Mouse (Mus musculus) spleen, embryonic (tissue): Measurements from ENCODE around the gene Antxr1.

Source experiments
- CTCF ChIA-PET: fragments of 350-600 bp; sonication (Branson Sonifier 250); formaldehyde crosslinking; loops from one replicate; lab custom pipeline; 2022; lab: Charles Lee

Antxr1 gene

DNA sequence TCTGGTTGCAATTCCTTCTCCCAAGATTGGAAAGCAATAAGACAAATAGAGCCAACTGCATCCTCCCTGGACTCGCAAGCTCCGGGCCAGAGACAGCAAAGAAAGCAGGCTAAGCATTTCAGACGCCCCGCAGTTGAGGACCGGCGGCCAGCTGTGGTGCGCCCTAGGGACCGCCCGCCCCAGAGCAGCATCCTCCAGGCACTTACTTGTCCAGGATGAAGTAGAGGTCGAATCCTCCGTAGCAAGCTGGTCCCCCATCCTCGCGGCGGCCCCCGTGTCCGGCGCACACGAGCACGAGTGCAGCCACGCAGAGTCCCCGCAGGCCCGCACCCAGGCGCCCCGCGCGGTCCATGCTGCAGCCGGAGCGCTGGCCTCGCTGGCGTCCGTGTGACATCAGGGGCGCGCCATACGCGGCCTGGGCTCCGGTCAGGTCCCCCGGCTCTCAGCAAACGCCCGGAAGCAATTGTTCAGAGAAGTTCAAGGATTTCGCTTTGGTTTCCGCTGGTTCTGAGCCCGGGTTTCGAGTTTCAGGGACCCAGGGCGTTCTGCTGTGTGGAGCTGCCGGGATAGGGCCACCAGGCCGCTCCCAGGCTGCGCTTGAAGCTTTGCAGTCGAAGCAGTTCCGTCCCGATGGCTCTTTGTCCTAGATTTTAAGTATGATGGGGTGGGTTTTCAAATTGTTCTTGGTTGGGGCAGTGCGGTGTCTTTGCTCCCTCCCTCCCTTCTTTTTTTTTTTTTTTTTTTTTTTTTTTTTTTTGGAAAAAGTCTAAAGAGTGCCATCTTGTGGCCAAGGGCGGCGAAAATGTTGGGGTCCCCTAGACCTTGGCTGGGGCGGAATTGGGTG is at the start of gene Antxr1:
Gene Antxr1 (minus strand): TSS at position 731 of the 844 bp plus-strand sequence.
- CTCF ChIA-PET: interaction anchor here (0.7 kb wide), 1 partner anchor 234 kb away, joined by 11 read pairs; no protein-coding TSS in a partner anchor

DNA sequence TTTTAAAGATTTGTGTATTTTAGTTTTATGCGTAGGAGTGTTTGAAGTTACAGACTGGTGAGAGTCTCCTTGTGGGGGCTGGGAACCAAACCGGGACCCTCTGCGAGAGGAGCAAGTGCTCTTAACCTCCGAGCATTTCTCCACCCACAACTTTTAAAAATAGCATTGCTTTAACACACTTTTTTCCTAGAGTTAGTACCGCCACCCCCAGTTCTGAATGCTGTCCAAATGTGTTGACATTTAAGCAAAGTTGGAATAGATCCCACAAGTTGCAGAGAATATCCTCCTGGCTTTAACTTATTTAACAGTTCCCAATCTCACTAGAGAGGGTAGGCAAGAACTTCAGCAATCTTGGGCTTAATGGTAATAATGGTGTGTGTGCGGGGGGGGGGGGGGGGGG is 49.1 kb upstream of the Antxr1 start:
- CTCF ChIA-PET: no interaction called here

DNA sequence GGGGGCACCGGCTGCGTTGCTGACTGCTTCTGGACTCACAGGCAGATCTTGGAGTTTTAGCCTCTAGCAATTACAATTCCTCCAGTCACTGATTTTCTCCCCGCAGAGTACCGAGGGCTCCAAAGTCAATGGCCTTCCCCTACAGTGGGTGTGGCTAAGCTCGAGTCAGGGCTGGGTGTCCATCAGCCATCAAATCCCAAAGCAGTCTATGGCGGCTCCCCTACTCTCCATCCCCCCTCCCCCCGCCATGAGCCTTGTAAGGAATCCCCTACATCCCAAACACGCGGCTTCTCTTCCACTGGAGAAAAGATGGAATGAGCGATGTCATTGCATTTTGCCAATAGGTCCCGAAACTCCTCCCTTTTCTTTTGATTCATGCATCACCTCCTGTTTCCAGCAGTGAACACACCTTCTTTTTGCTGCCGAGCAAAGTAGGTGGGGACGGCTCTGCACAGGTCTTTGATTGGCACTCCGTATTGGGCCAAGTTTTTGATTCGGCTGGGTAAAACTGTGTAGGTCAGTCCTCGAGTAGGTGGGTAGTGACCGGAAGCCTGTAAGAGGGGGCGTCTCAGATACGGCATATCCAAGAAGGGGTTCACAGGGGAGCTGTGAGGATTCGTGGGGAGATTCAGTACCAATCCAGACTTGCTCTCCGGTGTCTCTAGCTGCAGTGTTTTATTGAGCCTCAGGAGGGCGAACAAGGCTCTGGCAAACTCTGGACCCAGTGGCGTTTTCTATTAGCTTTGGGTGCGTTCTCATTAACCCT is 48.5 kb upstream of the Antxr1 start:
- CTCF ChIA-PET: interaction anchor here (0.6 kb wide), 1 partner anchor 19 kb away, joined by 5 read pairs; no protein-coding TSS in a partner anchor

DNA sequence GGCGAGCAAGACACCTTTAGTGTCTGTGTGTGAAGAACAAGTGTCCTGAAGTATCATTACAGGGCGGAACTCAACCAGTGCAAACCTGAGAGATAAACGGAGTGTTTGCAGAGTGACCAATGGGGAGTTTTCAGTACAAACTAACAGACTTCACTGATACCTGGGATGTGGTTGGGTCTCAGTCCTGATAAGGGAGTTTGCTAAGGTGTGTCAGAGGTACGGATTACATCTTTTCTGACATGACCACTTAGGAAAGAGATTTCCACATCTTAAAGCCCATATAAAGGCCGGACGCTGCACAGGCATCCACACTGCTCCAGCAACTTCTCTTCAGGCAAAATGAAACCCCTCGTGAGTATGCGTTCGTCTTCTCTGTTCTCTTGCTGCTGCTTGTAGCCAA is 37.4 kb upstream of the Antxr1 start, which contains the start of gene Gkn2:
Gene Gkn2 (plus strand): TSS at position 301 of the 400 bp plus-strand sequence.
- CTCF ChIA-PET: no interaction called here

DNA sequence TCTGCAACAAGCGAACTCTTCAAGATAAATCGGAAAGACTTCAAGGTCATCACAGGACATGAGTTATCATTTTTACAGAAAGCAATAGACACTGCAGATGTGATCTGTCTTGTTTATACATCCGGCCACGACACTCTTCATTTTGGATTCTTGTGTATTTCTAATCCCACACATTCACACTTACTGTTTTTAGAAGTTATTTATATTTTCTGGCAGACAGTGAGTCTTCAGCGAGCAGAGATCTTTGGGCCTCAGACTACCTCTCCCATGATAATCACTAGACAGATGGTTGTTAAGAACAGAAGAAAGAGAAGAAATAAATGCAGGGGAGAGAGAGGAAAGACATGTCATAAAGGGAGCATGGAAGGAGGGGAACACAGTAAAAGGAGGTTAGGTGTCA is 33.6 kb upstream of the Antxr1 start:
- CTCF ChIA-PET: interaction anchor here (0.6 kb wide), 1 partner anchor 363 kb away, joined by 3 read pairs; no protein-coding TSS in a partner anchor

DNA sequence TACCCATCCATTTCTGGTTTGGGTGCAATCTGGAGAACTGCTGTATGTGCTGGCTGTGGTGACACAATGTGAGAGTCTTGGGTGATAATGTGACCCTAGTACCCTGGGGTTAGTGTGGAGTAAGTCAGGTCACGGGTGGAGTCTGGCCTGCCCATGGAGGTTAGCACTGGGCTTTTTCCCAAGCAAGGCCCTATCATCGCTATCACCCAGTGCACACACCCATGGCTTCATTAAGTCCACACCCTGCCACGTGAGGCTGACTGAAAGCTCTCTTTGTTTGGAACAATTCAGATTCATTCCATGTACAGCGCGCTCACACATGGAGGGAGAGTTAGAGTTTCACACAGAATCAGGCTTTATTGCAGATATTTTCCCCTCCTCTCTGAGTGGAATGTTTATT is 18.8 kb upstream of the Antxr1 start:
- CTCF ChIA-PET: no interaction called here

DNA sequence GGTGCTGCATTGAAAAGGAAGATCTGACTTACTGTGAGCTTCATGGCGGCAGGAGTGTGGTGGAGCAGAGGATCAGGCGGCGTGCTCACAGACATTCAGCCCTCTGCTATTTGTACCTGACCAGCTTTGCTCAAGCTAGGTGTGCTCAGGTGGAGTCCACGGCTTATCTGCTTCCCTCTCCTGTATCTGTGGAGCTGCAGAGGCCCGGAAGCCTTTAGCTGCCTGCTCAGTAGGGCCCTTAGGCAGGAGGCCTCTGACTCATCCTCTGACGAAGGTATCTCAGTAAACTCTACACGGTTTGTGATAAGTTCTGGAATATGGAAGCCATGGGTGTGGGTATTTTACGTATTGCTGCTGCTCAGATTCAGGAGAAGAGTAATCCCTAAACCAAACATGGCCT is 15.2 kb upstream of the Antxr1 start, which contains the start of gene Gkn1:
Gene Gkn1 (minus strand): TSS at position 114 of the 400 bp plus-strand sequence.
- CTCF ChIA-PET: no interaction called here

DNA sequence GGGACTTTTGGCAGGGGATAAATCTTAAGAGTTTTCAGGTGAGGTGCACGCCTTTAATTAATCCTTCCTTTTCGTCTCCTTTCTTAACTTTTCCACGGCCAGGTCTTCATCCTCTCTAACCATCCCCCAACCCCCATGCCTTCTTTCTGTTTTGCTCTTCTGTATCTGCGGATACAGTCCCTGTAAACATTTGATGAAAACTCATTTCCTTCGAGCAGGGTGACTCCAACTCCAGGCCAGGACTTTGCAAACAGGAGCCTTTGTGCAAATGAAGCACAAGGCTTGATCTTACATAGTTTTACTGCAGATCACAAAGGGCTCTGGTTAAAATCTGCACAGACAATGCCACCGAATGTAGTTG is 294 bp upstream of the Antxr1 start:
- CTCF ChIA-PET: interaction anchor here (0.7 kb wide), 1 partner anchor 241 kb away, joined by 3 read pairs; no protein-coding TSS in a partner anchor

DNA sequence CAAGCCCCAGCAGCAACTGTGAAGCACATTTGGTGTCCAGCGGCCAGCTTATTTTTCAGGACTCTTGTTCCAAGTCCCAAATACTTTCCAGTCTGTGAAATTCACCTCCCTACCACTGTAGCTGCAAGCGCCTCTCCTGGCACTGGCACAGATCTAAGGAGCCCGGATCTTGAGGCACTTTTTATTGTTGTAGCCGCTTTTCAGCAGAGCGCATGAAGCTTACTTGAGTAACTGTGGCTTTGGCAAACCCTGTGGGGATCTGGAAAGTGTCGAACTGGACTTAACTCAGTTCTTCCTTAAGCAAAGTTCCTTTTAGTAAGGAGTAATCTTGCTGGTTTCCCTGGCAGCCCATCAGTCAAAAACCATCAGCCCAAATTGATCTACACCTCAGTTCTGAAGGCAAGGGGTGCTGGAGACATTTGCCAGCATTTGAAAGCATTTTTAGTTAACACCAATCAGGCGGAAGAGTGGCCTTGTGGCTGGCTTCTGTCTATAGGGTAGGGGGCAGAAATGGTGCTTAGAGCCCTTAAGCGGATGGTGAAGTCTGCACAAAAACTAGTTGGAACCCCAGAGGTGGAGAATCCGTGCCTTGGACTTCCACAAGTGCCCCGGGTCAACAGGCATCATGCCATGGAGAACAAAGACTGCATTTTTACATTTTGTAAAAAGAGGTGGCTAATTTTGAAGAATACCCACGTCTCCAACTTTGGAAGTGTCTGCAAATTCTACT is 1.1 kb downstream of the Antxr1 start:
- CTCF ChIA-PET: no interaction called here

DNA sequence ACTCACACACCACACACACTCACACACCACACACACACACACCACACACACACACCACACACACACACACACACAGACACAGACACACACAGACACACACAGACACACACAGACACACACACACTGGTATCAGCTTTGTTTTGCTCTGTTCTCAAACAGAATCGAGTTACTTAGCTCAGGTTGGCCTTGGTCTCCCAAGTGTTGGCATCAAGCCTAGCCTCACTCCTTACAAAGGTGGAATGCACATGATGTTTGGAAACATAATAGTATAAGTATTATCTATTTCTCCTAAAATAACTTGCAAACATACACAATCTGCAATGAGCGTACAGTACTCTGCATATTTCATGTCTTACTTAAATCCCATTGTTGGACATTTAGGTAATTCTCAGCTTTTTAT is 3.2 kb downstream of the Antxr1 start:
- CTCF ChIA-PET: interaction anchor here (0.7 kb wide), 1 partner anchor 229 kb away, joined by 9 read pairs; no protein-coding TSS in a partner anchor

DNA sequence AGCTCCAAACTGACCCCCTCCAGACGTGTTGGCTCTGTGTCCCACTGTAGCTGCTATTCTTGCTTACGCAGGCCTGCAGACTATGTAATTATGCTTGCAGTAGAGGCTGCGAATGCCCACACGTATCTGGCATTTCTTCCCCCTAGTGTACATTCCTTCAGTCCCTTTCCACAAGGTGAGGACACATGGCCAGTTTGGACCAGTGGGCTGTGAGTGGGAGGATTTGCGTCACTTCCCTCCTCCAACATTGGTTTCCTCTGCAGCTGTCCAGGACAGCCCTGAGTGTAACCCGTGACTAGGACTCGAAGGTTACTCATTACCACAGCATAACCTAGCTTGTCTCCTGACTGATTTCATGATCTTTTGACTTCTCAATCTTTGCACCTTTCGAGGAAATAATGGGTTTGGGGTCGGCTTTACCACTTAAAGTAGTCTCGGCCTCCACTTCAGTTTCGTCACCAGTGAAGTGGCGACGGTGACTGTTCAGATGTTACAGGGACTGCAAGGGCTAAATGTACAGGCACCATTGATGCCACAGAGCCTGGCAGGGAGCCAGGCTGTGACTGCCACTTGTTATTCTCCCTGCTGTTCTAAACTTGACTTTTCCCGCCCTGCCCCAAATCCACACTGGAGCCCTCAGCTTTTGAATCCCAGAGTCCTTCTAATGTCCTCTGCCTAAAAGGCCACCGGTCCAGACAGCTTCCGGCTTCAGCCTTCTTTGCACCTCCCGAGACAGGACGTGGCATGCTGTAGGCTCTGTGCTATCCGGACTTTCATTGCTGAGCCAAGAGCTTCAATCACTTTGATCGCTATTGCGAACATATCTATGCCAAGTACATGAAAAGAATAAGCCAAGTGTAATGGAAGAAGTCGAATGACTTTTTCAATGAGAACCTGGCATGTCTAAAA is 7.1 kb downstream of the Antxr1 start:
- CTCF ChIA-PET: no interaction called here

DNA sequence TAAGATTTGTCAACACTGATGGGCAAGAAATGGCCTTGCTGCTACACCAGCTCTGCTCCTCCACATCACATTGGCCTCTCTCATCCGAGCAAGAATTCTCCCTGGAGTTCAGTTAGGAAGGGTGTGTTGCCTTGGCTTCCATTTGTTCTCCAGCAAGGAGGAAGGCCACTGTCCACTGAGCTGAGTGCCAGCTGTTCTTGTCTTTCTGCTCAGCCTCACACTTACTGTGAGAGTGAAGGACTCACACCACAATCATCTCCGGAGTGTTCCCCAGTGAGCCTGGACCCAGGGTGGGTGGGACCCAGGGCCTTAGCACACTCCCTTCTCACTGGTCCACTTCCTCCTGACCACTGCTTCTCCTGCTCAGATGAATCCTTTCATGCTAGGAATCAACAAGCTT is 8.7 kb downstream of the Antxr1 start:
- CTCF ChIA-PET: no interaction called here

DNA sequence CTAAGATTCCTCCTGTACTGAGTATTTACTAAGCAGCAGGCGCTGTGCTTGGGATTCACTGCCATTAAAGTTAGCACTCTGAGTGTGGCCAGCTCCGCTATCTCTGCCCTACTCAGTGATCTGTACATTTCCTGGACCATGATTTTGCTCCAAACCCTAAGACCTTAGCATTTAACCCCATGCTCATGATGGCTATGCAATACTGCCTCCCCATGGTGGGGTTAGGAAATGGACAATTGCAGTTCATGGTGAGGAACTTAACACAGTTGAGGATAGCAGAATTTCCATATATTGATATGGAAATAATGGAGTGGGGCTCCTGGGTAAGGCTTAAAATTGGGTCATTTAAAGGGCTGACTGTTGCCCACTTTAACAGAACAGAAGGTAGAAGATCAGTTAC is 12.2 kb downstream of the Antxr1 start:
- CTCF ChIA-PET: interaction anchor here (0.7 kb wide), 1 partner anchor 15 kb away, joined by 3 read pairs; no protein-coding TSS in a partner anchor

DNA sequence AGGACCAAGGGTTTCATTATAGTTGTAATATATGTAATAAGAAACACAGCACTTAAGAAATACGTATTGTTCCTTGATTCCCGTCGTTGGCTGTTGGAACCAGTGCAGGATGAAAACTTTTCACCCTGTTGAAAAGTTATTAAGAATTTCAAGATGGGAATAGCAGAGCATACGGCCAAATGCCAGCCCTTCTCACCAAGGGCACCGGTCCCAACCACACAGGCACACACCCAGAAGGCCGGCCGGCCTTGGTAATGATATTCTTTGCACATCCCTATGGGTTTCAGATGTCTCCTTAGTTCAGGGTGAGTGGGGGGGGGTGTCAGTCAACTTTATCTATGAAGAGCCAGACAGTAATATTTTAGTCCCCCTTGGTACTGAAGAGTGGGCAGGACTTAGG is 17.0 kb downstream of the Antxr1 start:
- CTCF ChIA-PET: interaction anchor here (0.7 kb wide), 1 partner anchor 158 kb away, joined by 5 read pairs; no protein-coding TSS in a partner anchor

DNA sequence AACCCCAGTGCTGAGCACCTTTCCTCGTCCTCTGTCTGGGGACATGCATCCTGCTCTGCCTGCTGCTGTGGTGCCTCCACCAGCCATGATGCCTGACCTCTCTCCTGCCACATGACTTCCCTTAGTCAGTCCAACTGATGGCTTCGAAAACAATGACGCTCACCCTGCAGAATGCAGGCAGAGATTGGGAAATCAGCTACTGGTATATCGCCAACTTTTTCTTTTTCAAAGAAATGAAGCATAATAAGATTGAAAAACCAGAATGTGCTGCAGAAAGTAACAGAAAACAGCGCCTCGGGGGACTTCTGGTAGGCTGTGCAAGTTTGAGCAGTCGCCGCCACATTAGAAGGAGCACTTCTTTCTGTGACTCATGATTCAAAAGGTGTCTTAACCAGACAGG is 18.7 kb downstream of the Antxr1 start:
- CTCF ChIA-PET: no interaction called here

DNA sequence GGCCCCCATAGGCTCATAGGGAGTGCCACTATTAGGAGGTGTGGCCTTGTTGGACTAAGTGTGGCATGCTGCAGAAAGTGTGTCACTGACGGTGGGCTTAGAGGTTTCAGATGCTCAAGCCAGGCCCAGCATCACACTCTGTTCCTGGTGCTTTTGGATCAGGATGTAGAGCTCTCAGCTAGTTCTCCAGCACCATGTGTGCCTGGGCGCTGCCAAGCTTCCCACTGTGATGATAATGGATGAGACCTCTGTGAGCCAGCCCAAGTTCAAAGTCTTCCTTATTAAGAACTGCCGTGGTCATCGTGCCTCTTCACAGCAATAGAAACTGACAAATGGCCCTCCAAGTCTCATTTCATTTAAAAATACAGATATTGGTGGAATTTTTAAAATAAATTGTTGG is 22.9 kb downstream of the Antxr1 start:
- CTCF ChIA-PET: no interaction called here

DNA sequence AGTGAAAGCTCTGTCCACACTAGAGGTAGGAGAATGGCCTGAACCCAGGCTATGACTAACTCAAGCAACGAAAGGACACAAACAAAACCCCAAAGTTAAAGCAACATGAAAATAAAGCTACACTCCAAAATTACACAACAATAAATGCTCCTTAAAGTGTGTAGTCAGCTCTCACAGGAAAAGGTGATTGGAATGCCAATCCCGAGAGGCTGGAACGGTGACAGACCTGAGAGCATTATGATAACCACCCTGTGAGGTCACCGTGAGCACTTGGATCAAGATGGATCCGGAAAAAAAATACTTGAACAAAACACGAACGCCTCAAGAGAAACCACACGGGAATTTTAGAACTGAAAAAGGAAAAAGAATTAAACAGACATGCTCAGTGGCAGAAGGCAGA is 31.1 kb downstream of the Antxr1 start:
- CTCF ChIA-PET: no interaction called here

DNA sequence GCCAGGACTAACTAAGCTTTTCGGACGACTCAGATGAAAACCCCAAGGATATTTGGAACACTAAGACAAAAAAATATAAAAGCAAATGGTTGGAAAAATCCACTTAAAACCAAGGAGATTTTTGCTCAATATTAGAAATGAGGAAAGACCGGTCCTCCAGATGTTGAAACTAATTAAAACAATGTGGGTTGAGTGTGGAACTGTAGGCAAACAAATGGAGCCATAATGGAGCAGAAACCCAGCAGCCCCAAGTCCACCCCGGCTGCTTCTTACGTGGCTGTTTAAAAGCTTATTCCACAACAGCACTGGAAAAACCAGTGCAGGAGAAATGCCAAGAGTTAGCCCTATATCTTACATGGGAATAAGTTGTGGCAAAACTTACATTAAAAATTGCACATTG is 32.9 kb downstream of the Antxr1 start:
- CTCF ChIA-PET: no interaction called here

DNA sequence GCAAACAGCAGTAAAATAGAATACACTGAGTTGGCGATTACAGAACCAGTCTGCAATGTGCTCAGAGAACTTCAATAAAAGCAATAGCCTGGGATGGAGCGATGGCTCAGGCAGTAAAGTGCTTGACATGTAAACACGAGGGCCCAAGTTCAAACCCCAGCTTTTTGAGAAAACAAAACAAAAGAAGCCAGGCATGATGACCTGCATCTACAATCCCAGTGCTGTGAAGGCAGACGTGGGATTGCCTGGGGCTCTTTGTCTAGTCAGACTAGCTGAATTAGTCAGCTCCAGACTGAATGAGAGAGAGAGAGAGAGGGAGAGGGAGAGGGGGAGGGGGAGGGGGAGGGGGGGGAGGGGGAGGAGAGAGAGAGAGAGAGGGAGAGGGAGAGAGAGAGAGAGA is 33.6 kb downstream of the Antxr1 start:
- CTCF ChIA-PET: no interaction called here

DNA sequence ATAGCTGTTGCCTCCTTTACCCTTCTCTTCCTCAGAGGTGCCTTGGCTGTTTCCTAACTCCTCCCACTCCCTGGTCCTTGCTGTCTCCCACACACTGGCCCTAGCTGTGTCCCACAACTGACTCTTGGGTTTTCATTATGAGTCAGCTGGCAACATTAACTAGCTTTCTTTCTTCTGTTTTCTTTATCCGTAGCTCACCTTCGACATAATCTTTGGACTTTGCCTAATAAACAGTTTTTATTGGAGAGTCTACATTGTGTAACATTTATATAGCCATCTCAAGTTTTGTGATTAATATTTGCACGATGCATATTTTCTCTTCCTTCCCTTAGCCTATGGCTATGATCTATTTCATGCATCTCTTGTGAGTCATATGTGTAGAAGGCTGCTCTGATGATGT is 40.7 kb downstream of the Antxr1 start:
- CTCF ChIA-PET: no interaction called here
